Mouse (Mus musculus) kidney, postnatal 4 days (tissue): ENCODE measurements at regions not wholly inside any gene's neighbourhood (a gene's known extent, or its start where the extent isn't known, plus 50 kb on each side); places are given as distances from the start of the nearest gene placed in this dataset.

Source experiments
- DNase-seq, 2 experiments: peaks; one replicate each; pipeline ENCODE4 v3.0.0; 2021; ENCODE audit warnings: mixed read lengths in 2 of 2

DNA sequence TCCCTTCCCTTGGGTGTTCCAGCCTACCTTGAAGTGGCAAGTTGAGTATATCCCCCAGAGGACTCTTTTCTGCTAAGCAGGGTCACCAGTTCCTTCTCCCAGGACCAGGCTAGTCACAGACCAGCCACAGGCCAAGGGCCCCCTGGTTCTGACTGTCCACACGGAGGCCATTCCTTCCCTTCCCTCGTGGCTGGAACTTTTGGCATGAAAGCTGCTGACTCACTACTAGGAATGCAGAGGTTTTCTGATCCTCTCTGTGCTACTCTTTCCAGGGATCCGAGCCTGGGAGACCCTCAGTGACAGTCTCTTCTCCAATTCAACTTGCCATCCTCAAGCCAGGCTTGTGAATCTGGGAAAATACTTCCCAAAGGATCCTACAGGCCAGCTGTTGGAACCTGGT lies 59.1 kb upstream of the Ptprt start:
- no peak for DNase-seq

DNA sequence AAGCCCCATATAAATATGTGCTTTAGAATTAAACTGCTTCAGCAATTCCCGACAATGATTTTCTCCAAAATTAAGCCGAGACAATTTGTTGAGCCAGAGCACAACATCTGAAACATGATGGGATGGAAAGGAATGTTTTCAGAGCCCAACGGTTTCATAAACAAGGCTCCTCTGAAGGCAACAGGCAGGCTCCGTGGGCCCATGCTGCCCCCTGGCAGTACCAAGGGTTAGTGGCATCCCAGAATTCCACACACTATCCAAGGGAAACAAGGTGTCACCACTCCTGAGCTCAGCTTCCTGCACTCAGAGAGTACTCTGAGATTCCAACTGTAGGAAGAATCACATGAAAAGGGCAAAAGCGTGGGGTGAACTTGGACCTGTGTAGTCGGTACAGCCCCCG lies 57.5 kb upstream of the Ptprt start:
- DNase-seq, result peak; percentile 11 to 30

DNA sequence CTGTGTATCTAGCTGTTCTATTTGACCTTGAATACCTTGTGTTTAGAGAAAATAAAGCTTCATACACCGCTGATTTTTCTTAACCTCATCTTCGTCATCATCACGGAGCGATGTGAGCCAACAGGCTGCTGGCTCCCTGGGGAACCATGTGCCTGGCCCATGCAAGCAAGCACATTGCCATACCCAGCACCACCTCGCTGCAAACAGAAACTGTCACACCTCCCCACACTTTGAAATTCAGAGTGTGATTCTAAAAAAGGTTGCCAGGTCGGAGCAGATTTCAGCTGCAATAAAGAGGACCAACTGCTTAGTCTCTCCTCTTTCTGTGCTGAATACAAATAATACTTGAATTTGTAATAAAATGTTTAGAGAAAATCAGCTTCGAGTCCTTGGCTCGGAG lies 54.0 kb upstream of the Ptprt start:
- no peak for DNase-seq

DNA sequence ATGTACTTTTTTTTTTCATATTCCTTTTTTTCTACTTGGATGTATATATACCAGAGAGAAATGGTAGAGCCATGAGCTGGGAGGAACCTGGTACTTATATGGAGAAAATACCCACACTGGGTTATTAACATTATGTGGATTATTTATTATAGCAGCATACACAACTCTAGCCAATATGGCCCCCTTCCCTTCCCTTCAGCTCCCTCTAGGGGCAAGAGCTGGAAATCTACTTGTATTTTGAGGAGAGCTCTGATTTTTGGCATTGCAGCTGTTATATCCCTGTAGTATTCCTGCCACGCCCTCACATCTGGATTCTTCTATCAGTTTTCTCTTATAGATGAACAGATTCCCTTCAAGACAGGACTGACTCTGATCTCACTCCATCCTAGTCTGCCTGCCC lies 52.0 kb upstream of the Ptprt start:
- no peak for DNase-seq

DNA sequence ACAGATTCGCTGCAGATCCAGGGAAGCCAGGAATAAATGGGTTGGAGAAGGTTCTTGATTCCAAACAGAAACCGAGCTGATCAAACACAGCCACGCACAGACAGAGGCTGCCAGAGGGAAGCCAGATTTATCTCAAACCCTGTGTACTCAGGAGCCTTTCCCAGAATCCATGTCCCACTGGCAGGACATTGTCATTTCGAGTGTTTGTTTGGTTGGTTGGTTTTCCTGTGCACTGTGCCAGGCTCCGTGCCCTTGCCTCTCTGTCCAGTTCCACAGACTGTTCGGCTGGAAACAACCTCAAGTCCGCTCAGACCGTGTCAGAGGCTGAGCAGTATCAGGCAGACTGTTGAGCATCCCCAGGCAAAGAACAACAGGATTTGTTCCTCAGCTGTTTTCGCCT lies 51.4 kb upstream of the Ptprt start:
- DNase-seq, result no peak
